8 mouse cellular contexts compared by ENCODE assay signal in genomic region chr2:38368746-38369330, GRCm38 (mm10). TPM values are rescaled to one million over a fixed set of nuclear protein-coding genes. Genes with fewer than 3 reads are reported as not detected.
DNase-seq lines count a peak whose midpoint lies in the region; ATAC-seq lines count a peak whose summit lies in the region.

No protein-coding gene starts in this region.

- 6% methylated on average over 31 of the region's 31 CpGs for WGBS in hindbrain, embryonic 10.5 days
- 15% methylated on average over 31 of the region's 31 CpGs for WGBS in limb, embryonic 12.5 days
- WGBS in midbrain, embryonic 10.5 days = 9% methylated on average over 31 of the region's 31 CpGs

- H3K4me3 ChIP-seq in hindbrain, embryonic 10.5 days = peak overlapping the region; percentile 31
- H3K4me3 ChIP-seq in limb, embryonic 12.5 days (replicated peaks) = peak overlapping the region; percentile 27
- peak overlapping the region; percentile 32 for H3K4me3 ChIP-seq in midbrain, embryonic 10.5 days

- peaks cover 13% of the 10 kb centered on the region; the same call in 1 of the 2 replicates for H3K4me1 ChIP-seq in hindbrain, embryonic 10.5 days (replicated peaks)
- H3K4me1 ChIP-seq in limb, embryonic 12.5 days (replicated peaks) = peaks cover 34% of the 10 kb centered on the region
- H3K4me1 ChIP-seq in midbrain, embryonic 10.5 days = peaks cover 12% of the 10 kb centered on the region

- H3K9me3 ChIP-seq in hindbrain, embryonic 10.5 days = no peaks in the 10 kb centered on the region
- no peaks in the 10 kb centered on the region for H3K9me3 ChIP-seq in limb, embryonic 12.5 days
- H3K9me3 ChIP-seq in midbrain, embryonic 10.5 days (replicated peaks) = no peaks in the 10 kb centered on the region

- H3K36me3 ChIP-seq in hindbrain, embryonic 10.5 days = no peaks in the 10 kb centered on the region
- peaks cover 30% of the 10 kb centered on the region for H3K36me3 ChIP-seq in limb, embryonic 12.5 days
- peaks cover under 1% of the 10 kb centered on the region; the same call in 1 of the 2 replicates for H3K36me3 ChIP-seq in midbrain, embryonic 10.5 days

- peaks cover 98% of the 10 kb centered on the region for H3K27me3 ChIP-seq in hindbrain, embryonic 10.5 days (ENCODE audit: insufficient read depth, poor library complexity, severe bottlenecking)
- peaks cover 39% of the 10 kb centered on the region for H3K27me3 ChIP-seq in limb, embryonic 12.5 days
- peaks cover 100% of the 10 kb centered on the region for H3K27me3 ChIP-seq in midbrain, embryonic 10.5 days (ENCODE audit: low read depth, poor library complexity, severe bottlenecking)

- peak overlapping the region; percentile 55 for H3K4me2 ChIP-seq in limb, embryonic 12.5 days

- no peak overlapping the region for H3K27ac ChIP-seq in hindbrain, embryonic 10.5 days
- H3K27ac ChIP-seq in limb, embryonic 12.5 days = no peak overlapping the region
- no peak overlapping the region for H3K27ac ChIP-seq in midbrain, embryonic 10.5 days (replicated peaks)

- no peak for ATAC-seq in limb, embryonic 12.5 days (ENCODE audit: insufficient number of reproducible peaks, insufficient read depth, low FRiP score, low TSS enrichment, low read depth)

- H3K9ac ChIP-seq in limb, embryonic 12.5 days (replicated peaks) = no peak overlapping the region

- peak; percentile 61 for DNase-seq in ovary, postnatal 36 days (ENCODE audit: low spot score)
- DNase-seq in ovary, postnatal 10 days (ENCODE audit: low spot score) = no peak
- DNase-seq in embryo, embryonic 9.5 days (ENCODE audit: extremely low spot score) = peak; percentile 78
- peak; percentile 63 for DNase-seq in hindbrain, embryonic 10.5 days (ENCODE audit: low spot score)
- DNase-seq in midbrain, embryonic 10.5 days (ENCODE audit: low spot score) = peak; percentile 65
- DNase-seq in thymus, postnatal 14 days = peak; percentile 62
- no peak for DNase-seq in frontal cortex, postnatal 36 days (ENCODE audit: low spot score in 2 of 2)

RNA-seq across cellular contexts. Expression of gene Lhx2, which starts 29.8 kb away (rescaled TPM):
- polyA plus RNA-seq in hindbrain, embryonic 10.5 days (2016; fragmentation: Nextera tagmentation; extraction: Ambion mirVana) = 17.4 and 26.4 TPM in 2 replicates
- polyA plus RNA-seq in limb, embryonic 12.5 days (2016; fragmentation: Nextera tagmentation; extraction: Ambion mirVana) = 36.9 and 42.7 TPM in 2 replicates
- 23.3 and 29.0 TPM in 2 replicates for polyA plus RNA-seq in midbrain, embryonic 10.5 days (2016; fragmentation: Nextera tagmentation; extraction: Ambion mirVana)

Comparison
In these comparisons a context has a peak if more than half of its experiments do, and no peak if none do; other contexts are left out.
1. DNase-seq: peak in ovary, postnatal 36 days (single experiment), embryo, embryonic 9.5 days (single experiment), hindbrain, embryonic 10.5 days (single experiment), midbrain, embryonic 10.5 days (single experiment) and thymus, postnatal 14 days (single experiment); none in ovary, postnatal 10 days (single experiment) and frontal cortex, postnatal 36 days (0 of 2).
2. Peak in every context shown above with its lines, with median percentiles within 50 percentile points of each other: H3K4me3 ChIP-seq.